Mouse (Mus musculus) cerebral cortex, adult 2 months (tissue): ENCODE results near the gene Nt5dc3.

Source experiments
- WGBS: fragments of 180-500 bp; shearing (Covaris S2); methylation state at CpG from one replicate; pipeline ENCODE4 v1.1.7; 2018; 5-methylcytosine and 5-hydroxymethylcytosine counted together

Nt5dc3 gene

DNA sequence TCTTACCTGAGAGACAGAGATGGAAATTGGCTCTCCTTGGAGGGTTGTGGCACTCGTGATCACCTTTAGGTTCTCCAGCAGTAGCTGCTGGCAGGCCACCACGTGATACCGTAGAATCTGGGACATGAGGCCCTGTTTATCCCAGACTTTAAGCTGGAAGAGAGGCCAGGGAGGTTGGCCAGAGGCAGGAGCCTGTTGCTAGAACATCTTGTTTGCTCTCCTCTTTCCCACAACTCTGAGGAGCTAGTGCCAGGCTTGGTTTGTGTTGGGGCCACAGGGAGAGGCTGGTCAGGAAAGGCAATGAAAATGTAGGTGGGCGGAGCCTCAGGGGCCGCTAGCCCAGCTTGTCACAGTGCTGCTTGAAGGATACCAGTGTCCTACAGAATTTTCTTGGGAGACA lies 93.8 kb downstream of the Nt5dc3 start:
- WGBS: 68% methylated on average over 5 of the region's 5 CpGs

- 82% methylated on average over 7 of the region's 7 CpGs for WGBS
These were observed 99.9 kb downstream of the Nt5dc3 start for GRCm38 (mm10) chr10:86878721-86879120.

GRCm38 (mm10) chr10:86880071-86880806 lies 101.4 kb downstream of the Nt5dc3 start:
- 69% methylated on average over 5 of the region's 5 CpGs for WGBS

GRCm38 (mm10) chr10:86886434-86886833 lies 107.6 kb downstream of the Nt5dc3 start:
- 98% methylated on average over 1 of the region's 1 CpGs for WGBS
